Mouse (Mus musculus) adrenal gland, postnatal 14 days (tissue): ENCODE results near the gene Spin1. TPM values are rescaled to one million over a fixed set of nuclear protein-coding genes. Genes with fewer than 3 reads are reported as not detected.

ENCODE experiments used
- DNase-seq: peaks from one replicate; pipeline ENCODE4 v3.0.0; 2021; ENCODE audit warnings: mixed read lengths
- total RNA-seq: library from RNA; stranded (reverse); gene quantifications from 2 replicates; pipeline ENCODE4 v1.2.3, GENCODE M21; 2021

Spin1 gene
- total RNA-seq, 1 experiment from 2014 or later, result 64.3 TPM

DNA sequence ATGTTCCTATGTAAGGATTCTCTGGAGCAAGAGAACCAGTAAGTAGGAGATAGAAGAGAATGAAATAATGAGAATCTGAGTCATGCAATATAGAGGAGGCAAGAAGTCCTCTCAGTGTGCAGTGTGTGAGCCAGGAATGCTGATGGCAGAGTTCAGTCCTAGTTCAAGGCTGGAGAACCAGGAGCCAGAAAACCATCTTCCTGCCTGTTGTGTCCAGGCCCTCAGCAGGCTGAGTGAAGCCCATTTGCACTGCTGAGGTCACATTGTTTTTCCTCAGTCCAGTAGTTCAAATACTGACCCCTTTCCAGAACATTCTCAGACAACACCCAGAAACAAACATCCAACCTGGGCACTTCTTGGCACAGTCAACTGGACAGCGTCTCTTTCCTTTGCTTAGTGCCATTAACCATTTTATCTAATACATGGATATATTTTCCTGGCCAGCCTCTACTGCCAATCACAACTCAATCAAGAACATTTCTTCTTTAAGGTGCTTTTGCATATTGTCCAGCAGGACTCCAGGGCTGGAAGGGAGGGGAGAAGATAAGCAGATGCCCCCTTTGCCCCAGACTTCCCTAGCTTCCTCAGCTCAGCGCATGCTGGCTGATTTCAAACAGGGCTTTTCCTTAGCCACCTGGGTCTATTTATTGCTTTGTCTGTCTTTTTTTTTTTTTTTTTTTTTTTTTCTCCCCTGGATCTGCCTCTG lies 36.5 kb downstream of the Spin1 start:
- peak; percentile 57 for DNase-seq

GRCm38 (mm10) chr13:51137702-51138031 lies 37.0 kb downstream of the Spin1 start:
- DNase-seq, result no peak

GRCm38 (mm10) chr13:51147106-51147505 lies 46.4 kb downstream of the Spin1 start:
- no peak for DNase-seq

DNA sequence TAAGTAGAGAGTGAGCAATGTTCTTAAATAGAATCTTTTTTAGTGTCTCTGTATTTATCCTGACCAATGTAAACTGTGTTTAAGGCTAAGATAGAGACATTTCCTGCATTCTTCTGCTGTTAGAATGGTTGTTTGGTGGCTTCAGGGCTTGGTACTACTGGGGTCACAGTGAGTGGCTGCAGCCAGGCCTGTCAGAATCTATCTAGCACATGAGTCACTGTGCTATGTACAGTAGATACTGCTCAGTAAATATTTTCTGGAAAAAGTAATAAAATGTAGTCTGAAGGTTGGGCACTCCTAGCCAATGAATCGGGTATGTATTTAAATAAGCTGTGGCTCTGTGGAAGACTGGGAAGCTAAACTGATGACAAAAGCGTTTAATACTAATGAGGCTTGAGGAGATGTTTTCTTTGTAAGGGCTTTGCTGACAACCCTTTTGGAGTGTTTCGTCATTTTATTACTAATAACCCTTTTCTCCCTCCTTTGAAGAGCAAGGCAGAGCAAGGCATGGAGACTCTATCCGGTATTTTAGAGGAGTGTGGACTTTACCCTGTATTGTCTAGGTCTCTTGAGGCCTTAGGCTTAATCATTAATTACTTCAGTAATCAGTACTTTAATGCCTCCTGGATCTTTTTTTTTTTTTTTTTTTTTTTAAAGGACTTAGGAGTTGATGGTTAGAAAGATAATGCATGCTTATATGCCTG lies 52.4 kb downstream of the Spin1 start:
- no peak for DNase-seq

DNA sequence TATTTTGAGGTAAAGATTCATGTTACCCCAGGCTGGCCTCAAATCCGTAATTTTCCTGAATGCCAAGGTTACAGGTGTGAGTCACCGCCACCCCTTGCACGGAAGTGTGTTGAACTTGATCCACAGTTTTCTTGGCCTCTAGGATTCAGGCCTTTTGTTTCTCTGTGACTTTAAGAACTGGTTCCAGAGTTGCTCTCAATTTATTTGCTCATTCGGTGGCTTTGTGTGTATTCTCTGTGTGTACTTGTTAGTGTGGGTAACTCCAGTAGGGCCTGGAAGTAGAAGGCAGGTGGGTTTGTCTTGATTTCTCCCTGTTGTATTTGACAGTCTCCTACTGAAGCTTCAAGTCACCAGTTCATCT lies 53.0 kb downstream of the Spin1 start:
- DNase-seq, result no peak

DNA sequence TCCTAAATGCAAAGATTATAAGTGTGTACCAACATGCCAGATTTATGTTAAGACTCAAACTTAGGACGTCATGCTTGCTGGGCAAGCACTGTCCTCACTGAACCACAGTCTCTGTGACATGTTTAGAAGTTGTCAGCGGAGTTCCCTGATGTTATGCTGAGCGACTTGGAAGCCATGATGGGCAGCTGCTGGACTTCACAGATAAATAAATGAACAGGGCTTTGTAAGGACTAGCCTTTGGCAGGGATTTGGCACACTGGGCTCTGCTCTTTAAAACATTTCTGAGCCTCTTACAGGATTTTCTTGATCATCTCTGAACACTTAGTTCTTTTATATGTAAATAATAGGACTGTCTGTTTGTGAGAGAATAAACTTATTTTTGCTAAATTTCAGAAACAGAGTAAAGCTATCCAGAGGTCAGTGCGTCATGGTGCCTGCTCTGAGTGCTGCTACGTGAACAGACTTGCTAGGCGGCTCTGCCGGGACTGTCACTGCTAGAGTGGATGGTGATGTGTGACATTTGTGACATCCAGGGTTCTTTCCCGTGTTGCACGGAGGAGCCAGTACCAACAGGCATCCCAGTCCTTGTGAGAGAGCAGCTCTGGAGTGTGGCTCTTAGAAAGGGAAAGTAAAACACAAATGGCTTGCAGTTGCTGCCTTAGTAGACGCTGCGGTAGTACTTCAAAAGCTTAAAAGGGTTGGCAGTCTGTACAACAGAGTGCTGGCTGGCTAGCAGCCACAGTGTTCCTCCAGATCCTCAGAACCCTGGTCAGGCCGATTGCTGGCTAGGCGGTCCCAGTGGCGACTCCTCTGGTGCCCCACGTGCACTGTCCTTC lies 54.7 kb downstream of the Spin1 start:
- peak; percentile 60 for DNase-seq

GRCm38 (mm10) chr13:51156014-51156386 lies 55.3 kb downstream of the Spin1 start:
- DNase-seq, result peak; percentile 29

- DNase-seq, result no peak
Observed at GRCm38 (mm10) chr13:51157291-51157690, 56.6 kb downstream of the Spin1 start.

DNA sequence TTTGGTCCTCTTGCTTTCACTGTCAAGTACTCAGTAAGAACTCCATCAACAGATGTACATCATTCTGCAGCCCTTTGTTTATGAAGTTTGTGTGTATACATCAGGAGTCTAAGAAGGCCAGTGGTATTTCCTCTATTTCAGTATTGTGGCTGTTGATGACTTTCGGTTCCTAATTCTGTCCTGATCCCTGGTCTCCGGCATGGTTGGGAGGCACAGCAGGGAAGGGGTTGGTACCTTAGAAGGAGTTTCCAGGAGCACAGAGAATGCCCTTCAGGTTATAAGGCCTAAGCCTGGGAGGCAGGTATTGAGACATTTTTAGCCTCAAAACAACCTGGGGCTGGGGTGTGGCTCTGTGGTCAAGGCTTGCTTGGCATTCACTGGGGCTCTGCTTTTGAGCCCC lies 61.0 kb downstream of the Spin1 start:
- DNase-seq, result no peak

GRCm38 (mm10) chr13:51162246-51162645 lies 61.6 kb downstream of the Spin1 start:
- DNase-seq, result no peak

DNA sequence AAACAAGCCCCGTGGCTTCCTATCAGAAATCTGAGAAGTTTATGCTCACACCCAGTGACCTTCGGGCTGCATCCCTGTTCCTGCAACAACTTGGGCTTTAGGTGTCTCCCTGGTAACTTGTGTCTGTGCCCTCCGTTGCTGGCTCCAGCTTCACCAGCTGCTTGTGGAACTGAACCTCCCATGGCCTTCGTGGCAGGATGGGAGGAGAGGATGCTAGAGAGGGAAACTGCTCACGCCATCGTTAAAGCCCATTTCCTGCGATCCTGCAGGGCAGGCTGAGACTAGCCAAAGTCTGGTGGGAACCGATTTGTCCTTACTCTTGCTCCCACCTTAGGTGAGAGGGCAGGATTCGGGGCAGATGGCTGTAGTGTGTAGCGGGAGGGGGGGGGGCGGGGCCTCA lies 66.0 kb downstream of the Spin1 start:
- DNase-seq, result no peak

GRCm38 (mm10) chr13:51170215-51170614 lies 69.5 kb downstream of the Spin1 start:
- DNase-seq, result no peak

GRCm38 (mm10) chr13:51170691-51171680 lies 70.3 kb downstream of the Spin1 start, which contains the start of gene Nxnl2:
Nxnl2 (plus strand) TSS chr13:51171022.
- DNase-seq, result peak; percentile 72

- DNase-seq, result no peak
Observed at GRCm38 (mm10) chr13:51172601-51173000, 71.9 kb downstream of the Spin1 start.

DNA sequence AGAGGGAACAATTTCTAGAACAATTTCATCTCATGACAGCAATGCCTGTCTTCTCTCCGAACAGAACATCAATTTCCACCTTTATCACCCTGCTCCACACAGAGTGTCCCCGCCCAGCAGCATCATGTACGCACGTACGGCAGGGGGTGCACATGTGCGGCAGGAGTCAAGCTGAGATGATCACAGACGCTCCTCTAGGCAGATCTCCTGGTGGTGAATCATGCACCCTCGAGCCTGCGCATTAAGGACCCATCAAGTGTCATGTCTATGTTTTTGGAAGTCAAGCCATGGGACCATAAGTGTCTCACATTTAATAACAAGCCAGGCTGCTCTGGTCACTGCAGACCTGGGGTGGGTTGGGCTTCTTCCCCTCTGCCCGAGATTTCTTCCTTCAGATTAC lies 78.3 kb downstream of the Spin1 start:
- DNase-seq, result no peak

DNA sequence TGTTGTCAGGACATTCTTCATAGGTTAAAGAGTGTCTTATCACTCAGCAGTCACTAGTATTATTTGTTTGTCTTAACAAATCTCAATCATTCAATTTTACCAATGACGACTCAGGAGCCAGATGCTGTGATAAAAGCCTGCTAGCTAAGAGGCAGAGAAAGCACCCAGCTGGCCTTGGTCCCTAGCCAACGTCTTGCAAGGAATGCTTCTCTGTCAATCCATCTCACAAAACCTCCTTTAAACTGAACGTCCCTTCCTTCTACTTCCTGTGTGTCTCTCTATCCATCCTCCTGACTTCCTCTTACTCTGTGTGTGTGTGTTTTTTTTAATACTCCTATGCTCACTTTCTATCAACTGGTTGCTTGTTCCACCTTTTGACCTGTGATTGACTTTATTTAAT lies 78.7 kb downstream of the Spin1 start:
- no peak for DNase-seq

GRCm38 (mm10) chr13:51182236-51182635 lies 81.6 kb downstream of the Spin1 start:
- DNase-seq, result no peak

- no peak for DNase-seq
Observed at GRCm38 (mm10) chr13:51184896-51185295, 84.2 kb downstream of the Spin1 start.

- DNase-seq, result no peak
Observed at GRCm38 (mm10) chr13:51190336-51190735, 89.7 kb downstream of the Spin1 start.

GRCm38 (mm10) chr13:51191416-51192140 lies 90.9 kb downstream of the Spin1 start:
- peak; percentile 64 for DNase-seq

DNA sequence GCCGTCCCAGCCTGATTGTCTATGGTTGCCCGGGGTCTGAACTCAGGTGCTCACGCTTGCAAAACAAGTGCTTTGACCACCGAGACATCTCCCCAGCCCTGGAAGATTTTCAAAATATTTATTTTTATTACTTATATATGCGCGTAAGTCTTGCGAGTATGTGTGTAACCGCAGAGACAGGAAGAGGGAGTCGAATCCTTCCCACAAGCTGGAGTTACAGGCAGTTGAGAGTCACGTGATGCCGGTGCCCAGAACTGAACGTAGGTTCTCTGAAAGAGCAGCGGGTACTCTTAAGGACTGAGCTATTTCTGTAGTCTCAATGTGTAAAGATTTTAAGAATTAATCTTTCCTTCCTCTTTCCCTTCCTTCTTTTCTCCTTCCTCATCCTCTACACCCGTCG lies 93.2 kb downstream of the Spin1 start:
- no peak for DNase-seq
